Mouse (Mus musculus): Measurements from ENCODE around the gene Zfp366.

DNA sequence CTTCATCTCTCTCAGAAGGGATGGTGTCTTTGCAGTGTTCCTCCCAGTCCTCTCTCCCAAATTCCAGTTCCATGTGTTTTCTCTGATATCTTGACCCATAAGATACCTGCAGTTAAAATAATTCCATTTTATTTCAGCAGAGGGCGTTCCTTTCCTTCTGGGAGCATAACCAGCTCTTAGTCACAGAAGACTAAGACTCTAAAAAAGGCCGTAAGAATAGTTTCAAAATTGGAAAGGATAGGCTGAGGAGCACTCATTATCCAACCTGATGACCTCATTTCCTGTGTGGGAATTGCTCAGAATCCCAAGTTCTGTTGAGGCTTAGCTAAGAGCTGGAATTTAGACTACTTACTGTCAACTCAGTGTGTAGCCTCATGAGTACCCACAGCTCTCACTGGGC lies 14.3 kb upstream of the Zfp366 start:
- TF ChIP-seq CTCF (IDR thresholded peaks at IDR 0.05; ENCODE audit: low read depth, low read length), result no peak
- TF ChIP-seq POLR2A (IDR thresholded peaks at IDR 0.05; ENCODE audit: insufficient read depth, low read length), result no peak

Measured in ES-Bruce4 (cell line).